Mouse (Mus musculus) olfactory bulb, adult 2 months (tissue): ENCODE data around the gene Rprd2.

Experiments
- CTCF ChIP-seq: fragments of 200-500 bp; IDR thresholded peaks from 2 replicates; pipeline ENCODE4 v1.5.1; 2012; ENCODE audit warnings: low read depth, mild to moderate bottlenecking, low read length, moderate library complexity; ENCODE audit not compliant: insufficient read depth
- POLR2A ChIP-seq: fragments of 200-500 bp; IDR thresholded peaks from 2 replicates; pipeline ENCODE4 v1.6.1; 2012; ENCODE audit warnings: mild to moderate bottlenecking, low read depth, low read length, moderate library complexity; ENCODE audit not compliant: insufficient read depth

GRCm38 (mm10) chr3:95818571-95819288 lies at the start of gene Rprd2:
- TF ChIP-seq CTCF, result no peak
- TF ChIP-seq POLR2A, result peak; percentile 29; the same call in 1 of the 2 replicates
